Mouse (Mus musculus): ENCODE results near the gene Gm6034. TPM values are rescaled to one million over a fixed set of nuclear protein-coding genes. Genes with fewer than 3 reads are reported as not detected.

The Gm6034 gene
- 0.29 TPM in 1 of 2 replicates, not detected in the other for total RNA-seq (2023)

DNA sequence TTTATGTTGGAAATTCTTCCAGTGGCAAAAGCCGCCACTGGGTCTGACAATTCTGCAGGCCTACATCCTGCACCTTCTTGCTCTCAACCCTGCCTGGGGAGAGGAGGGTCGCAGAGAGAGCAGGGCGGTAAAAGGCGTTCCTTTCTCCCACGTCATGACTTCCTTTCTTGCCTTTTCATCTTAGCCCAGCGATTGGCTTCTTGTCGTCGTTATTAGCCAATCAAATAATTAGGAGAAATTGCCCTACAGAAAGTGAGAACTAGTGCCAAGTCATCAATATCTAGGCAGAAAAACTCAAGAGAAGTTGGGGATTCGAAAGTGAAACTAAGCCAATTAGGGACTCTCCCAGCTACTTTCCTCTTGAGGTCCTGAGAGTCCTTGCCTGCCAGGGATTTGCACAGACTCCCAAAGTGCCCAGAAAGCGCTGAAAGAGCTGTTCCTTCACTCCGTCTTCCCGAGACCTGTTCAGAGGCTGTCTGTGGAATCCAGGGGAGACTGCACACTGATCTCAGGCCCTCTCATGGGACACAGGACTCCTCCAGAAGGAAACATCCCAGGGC lies at the start of gene Gm6034, which contains the start of gene H2-T22:
Gm6034 (plus strand) TSS at position 352 of the 560 bp plus-strand sequence.
H2-T22 (minus strand) TSS at position 138 of the 560 bp plus-strand sequence.

DNA sequence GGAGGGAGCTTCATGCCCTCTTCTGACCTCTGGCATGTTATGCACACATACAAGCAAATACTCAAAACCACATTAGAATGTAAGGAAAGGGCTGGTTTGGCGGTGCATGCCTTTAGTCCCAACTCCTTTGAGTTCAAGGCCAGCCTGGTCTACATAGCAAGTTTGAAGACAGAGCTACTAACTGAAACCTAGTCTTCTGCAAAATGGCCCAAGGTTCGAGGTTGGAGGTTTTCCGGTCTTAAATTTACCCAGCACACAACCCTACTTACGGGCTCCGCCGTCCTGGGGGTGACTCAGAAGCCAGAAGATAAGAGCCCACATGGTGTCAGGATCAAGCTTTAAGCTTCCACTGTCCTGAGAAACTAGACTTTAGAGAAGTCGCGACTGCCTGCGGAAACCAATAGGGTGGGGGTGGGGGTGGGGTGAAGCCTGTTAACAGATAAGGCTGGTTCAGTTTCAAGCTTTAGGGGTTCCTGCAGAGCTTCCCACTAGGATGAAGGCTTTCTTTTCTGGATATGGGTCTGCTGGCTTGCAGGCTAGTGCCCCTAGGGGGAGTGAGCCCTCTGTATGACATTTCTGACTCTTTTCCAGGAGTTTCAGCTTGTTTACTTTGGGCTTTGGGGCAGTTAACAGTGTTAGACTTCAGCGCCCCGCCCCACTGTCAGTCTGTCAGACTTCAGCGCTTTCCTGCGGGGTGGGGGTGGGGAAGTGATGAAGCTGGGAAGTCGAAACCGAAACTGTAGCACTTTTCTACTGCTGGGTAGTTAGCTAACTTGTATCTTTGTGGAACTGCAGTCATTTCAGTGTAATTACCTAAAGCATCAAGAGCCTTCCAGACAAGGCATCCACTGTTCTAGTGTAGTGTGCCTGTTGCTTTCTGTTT lies 22.3 kb upstream of the Gm6034 start, which contains the start of gene H2-T24:
H2-T24 (minus strand) TSS at position 370 of the 883 bp plus-strand sequence.

GRCm38 (mm10) chr17:36032351-36032875 lies 10.3 kb upstream of the Gm6034 start, which contains the start of gene H2-T23:
H2-T23 (minus strand) TSS chr17:36032855.

GRCm38 (mm10) chr17:36058362-36058761 lies 15.6 kb downstream of the Gm6034 start, which contains the start of gene Gm11127:
Gm11127 (minus strand) TSS chr17:36058371.

Other genes starting within 250 kb of the Gm6034 start
- gene Ier3, start 221.3 kb upstream of the Gm6034 start, total RNA-seq (2023), result 146 and 161 TPM in 2 replicates
- 177 and 218 TPM in 2 replicates for gene Flot1, start 219.7 kb upstream of the Gm6034 start, total RNA-seq (2023)
- 358 and 363 TPM in 2 replicates for gene Tubb5, start 204.7 kb upstream of the Gm6034 start, total RNA-seq (2023)
- 19.8 and 27.4 TPM in 2 replicates for gene Mdc1, start 201.4 kb upstream of the Gm6034 start, total RNA-seq (2023)
- 37.7 and 48.1 TPM in 2 replicates for gene Nrm, start 181.6 kb upstream of the Gm6034 start, total RNA-seq (2023)
- 276 and 319 TPM in 2 replicates for gene Ppp1r18, start 177.4 kb upstream of the Gm6034 start, total RNA-seq (2023)
- 54.5 and 72.8 TPM in 2 replicates for gene Dhx16, start 163.1 kb upstream of the Gm6034 start, total RNA-seq (2023)
- 11.3 and 14.5 TPM in 2 replicates for gene 2310061I04Rik, start 145.5 kb upstream of the Gm6034 start, total RNA-seq (2023)
- 10.8 and 12.3 TPM in 2 replicates for gene Atat1, start 132.9 kb upstream of the Gm6034 start, total RNA-seq (2023)
- 18.8 and 24.2 TPM in 2 replicates for gene Mrps18b, start 126.6 kb upstream of the Gm6034 start, total RNA-seq (2023)
- gene Ppp1r10, start 126.5 kb upstream of the Gm6034 start, total RNA-seq (2023), result 65.3 and 65.4 TPM in 2 replicates
- 66.5 and 97.8 TPM in 2 replicates for gene Abcf1, start 73.2 kb upstream of the Gm6034 start, total RNA-seq (2023)
- gene Gnl1, start 63.1 kb upstream of the Gm6034 start, total RNA-seq (2023), result 43.4 and 73.5 TPM in 2 replicates
- gene Prr3, start 62.7 kb upstream of the Gm6034 start, total RNA-seq (2023), result 26.3 and 32.8 TPM in 2 replicates
- 37.5 and 37.7 TPM in 2 replicates for gene H2-T24, start 22.4 kb upstream of the Gm6034 start, total RNA-seq (2023)
- gene H2-T23, start 10.1 kb upstream of the Gm6034 start, total RNA-seq (2023), result 151 and 156 TPM in 2 replicates
- 31.0 and 31.3 TPM in 2 replicates for gene H2-T22, start 214 bp upstream of the Gm6034 start, total RNA-seq (2023)
- gene Gm11127, start 15.4 kb downstream of the Gm6034 start, total RNA-seq (2023), result 34.1 and 46.2 TPM in 2 replicates
- 0.68 and 1.4 TPM in 2 replicates for gene Gm19684, start 78.7 kb downstream of the Gm6034 start, total RNA-seq (2023)
- gene Gm7030, start 86.5 kb downstream of the Gm6034 start, total RNA-seq (2023), result 1.6 and 2.5 TPM in 2 replicates
- gene Gm8909, start 125.6 kb downstream of the Gm6034 start, total RNA-seq (2023), result not detected in 2 replicates
- gene H2-T3, start 147.3 kb downstream of the Gm6034 start, total RNA-seq (2023), result not detected in 2 replicates
- 28.8 and 46.8 TPM in 2 replicates for gene Rpp21, start 215.1 kb downstream of the Gm6034 start, total RNA-seq (2023)
- gene Trim39, start 229.3 kb downstream of the Gm6034 start, total RNA-seq (2023), result 49.7 and 70.0 TPM in 2 replicates
- gene H2-M10.2, start 243.5 kb downstream of the Gm6034 start, total RNA-seq (2023), result not detected in 2 replicates

All from neutrophil, adult 65 days (primary cell).